Mouse (Mus musculus) embryo, embryonic 10.5 days (tissue): ENCODE measurements around the gene 4833439L19Rik.

Experiments used
- DNase-seq: peaks from one replicate; pipeline ENCODE4 v3.0.0-alpha.2; 2015; ENCODE audit warnings: low spot score

4833439L19Rik gene

GRCm38 (mm10) chr13:54582126-54582525, 16.9 kb upstream of the 4833439L19Rik start:
- no peak for DNase-seq

- DNase-seq = no peak
Measured at GRCm38 (mm10) chr13:54581385-54581784, 16.1 kb upstream of the 4833439L19Rik start.

- no peak for DNase-seq
Measured at GRCm38 (mm10) chr13:54577652-54578507, 12.6 kb upstream of the 4833439L19Rik start.

GRCm38 (mm10) chr13:54575489-54575888, 10.3 kb upstream of the 4833439L19Rik start:
- DNase-seq = no peak

GRCm38 (mm10) chr13:54574854-54575481, 9.7 kb upstream of the 4833439L19Rik start, which contains the start of gene Arl10:
Gene Arl10 (plus strand): TSS chr13:54575015.
- peak; percentile 88 for DNase-seq

- no peak for DNase-seq
Measured at GRCm38 (mm10) chr13:54572621-54573020, 7.4 kb upstream of the 4833439L19Rik start.

- DNase-seq = no peak
Measured at GRCm38 (mm10) chr13:54571637-54572036, 6.4 kb upstream of the 4833439L19Rik start.

- DNase-seq = no peak
Measured at GRCm38 (mm10) chr13:54570736-54571135, 5.5 kb upstream of the 4833439L19Rik start.

GRCm38 (mm10) chr13:54569282-54569681, 4.0 kb upstream of the 4833439L19Rik start:
- DNase-seq = no peak

GRCm38 (mm10) chr13:54568380-54568779, 3.1 kb upstream of the 4833439L19Rik start:
- DNase-seq = no peak

GRCm38 (mm10) chr13:54565594-54566345, 535 bp upstream of the 4833439L19Rik start:
- DNase-seq = peak; percentile 74

- peak; percentile 36 for DNase-seq
Measured at GRCm38 (mm10) chr13:54564232-54565200, 719 bp downstream of the 4833439L19Rik start.

GRCm38 (mm10) chr13:54562562-54562961, 2.7 kb downstream of the 4833439L19Rik start:
- no peak for DNase-seq

- no peak for DNase-seq
Measured at GRCm38 (mm10) chr13:54560608-54561007, 4.6 kb downstream of the 4833439L19Rik start.

GRCm38 (mm10) chr13:54559656-54560055, 5.6 kb downstream of the 4833439L19Rik start:
- DNase-seq = no peak

- DNase-seq = no peak
Measured at GRCm38 (mm10) chr13:54557652-54558051, 7.6 kb downstream of the 4833439L19Rik start.

GRCm38 (mm10) chr13:54556796-54557195, 8.4 kb downstream of the 4833439L19Rik start:
- no peak for DNase-seq

GRCm38 (mm10) chr13:54556176-54556575, 9.1 kb downstream of the 4833439L19Rik start:
- no peak for DNase-seq

GRCm38 (mm10) chr13:54548036-54548435, 17.2 kb downstream of the 4833439L19Rik start:
- DNase-seq = no peak

- DNase-seq = no peak
Measured at GRCm38 (mm10) chr13:54532134-54532533, 33.1 kb downstream of the 4833439L19Rik start.

- DNase-seq = no peak
Measured at GRCm38 (mm10) chr13:54527140-54527539, 38.1 kb downstream of the 4833439L19Rik start.
